Mouse (Mus musculus) liver, adult 2 months (tissue): ENCODE measurements around the gene H2al1k. TPM values are rescaled to one million over a fixed set of nuclear protein-coding genes. Genes with fewer than 3 reads are reported as not detected.
A peak's percentile ranks its signal among the peaks of the same experiment; 100 is the strongest.
"Not testable (repeated sequence)": the region's sequence is repeated elsewhere in the genome, so short reads cannot be mapped to it uniquely, and the experiment has no call there.

Experiments used
- DNase-seq: peaks from one replicate; pipeline ENCODE4 v3.0.0-alpha.2; 2011; ENCODE audit warnings: low read depth, low spot score; ENCODE audit errors: extremely low read depth
- H3K27ac ChIP-seq: fragments of 200-500 bp; replicated peaks from 2 replicates; pipeline ENCODE4 v1.5.1; 2012; ENCODE audit warnings: low read depth, mild to moderate bottlenecking, control low read depth, inconsistent platforms, low read length; ENCODE audit not compliant: insufficient read depth
- H3K27me3 ChIP-seq: fragments of 200-500 bp; 2 replicates; pipeline ENCODE4 v1.6.1; 2012; ENCODE audit warnings: mild to moderate bottlenecking, moderate library complexity, low read length, inconsistent platforms; ENCODE audit not compliant: control insufficient read depth, insufficient read depth
- H3K36me3 ChIP-seq: fragments of 200-500 bp; 2 replicates; pipeline ENCODE4 v1.6.1; 2012; ENCODE audit warnings: low read length, inconsistent platforms; ENCODE audit not compliant: control insufficient read depth, insufficient read depth
- H3K4me1 ChIP-seq: fragments of 200-500 bp; 2 replicates; pipeline ENCODE4 v1.6.1; 2011; ENCODE audit warnings: low read length; ENCODE audit not compliant: control insufficient read depth, insufficient read depth
- H3K4me3 ChIP-seq: fragments of 200-500 bp; 2 replicates; pipeline ENCODE4 v1.5.1; 2011; ENCODE audit warnings: low read depth, mild to moderate bottlenecking, control low read depth, low read length, moderate library complexity; ENCODE audit not compliant: insufficient read depth
- H3K79me2 ChIP-seq: fragments of 200-500 bp; 2 replicates; pipeline ENCODE4 v1.6.1; 2012; ENCODE audit warnings: inconsistent platforms, mild to moderate bottlenecking, low read length, moderate library complexity; ENCODE audit not compliant: control insufficient read depth, insufficient read depth
- H3K9ac ChIP-seq: fragments of 200-500 bp; 2 replicates; pipeline ENCODE4 v1.6.1; 2012; ENCODE audit warnings: low read depth, mild to moderate bottlenecking, control low read depth, inconsistent platforms, low read length
- CTCF ChIP-seq: fragments of 200-500 bp; IDR thresholded peaks from 2 replicates; pipeline ENCODE4 v1.5.1; 2011; ENCODE audit warnings: low read depth, low read length, control low read depth
- POLR2A ChIP-seq: fragments of 200-500 bp; IDR thresholded peaks from 2 replicates; pipeline ENCODE4 v1.6.1; 2011; ENCODE audit warnings: low read length, control low read depth; ENCODE audit not compliant: insufficient read depth; ENCODE audit errors: extremely low read depth
- WGBS: fragments of 180-500 bp; shearing (Covaris S2); methylation state at CpG from one replicate; pipeline ENCODE4 v1.1.7; 2018; 5-methylcytosine and 5-hydroxymethylcytosine counted together
- polyA plus RNA-seq: library from polyadenylated mRNA; depleted of rRNA; stranded (reverse); fragments of >200 nt; gene quantifications from 2 replicates; pipeline ENCODE4 v1.2.3, GENCODE M21; 2012; rRNA removed
- total RNA-seq: library from RNA; depleted of rRNA; stranded (reverse); fragments of >200 nt; gene quantifications from 2 replicates; pipeline ENCODE4 v1.2.3, GENCODE M21; 2014; rRNA removed

The H2al1k gene
- not detected in 2 replicates for total RNA-seq
- polyA plus RNA-seq, result 0.81 and 0.83 TPM in 2 replicates

- H3K4me3 ChIP-seq, H3K4me1 ChIP-seq, H3K36me3 ChIP-seq, DNase-seq, H3K27ac ChIP-seq, H3K9ac ChIP-seq, H3K27me3 ChIP-seq, H3K79me2 ChIP-seq: not testable (repeated sequence)
- no CpG with 5 or more reads among the region's 2 CpGs for WGBS
Observed at GRCm38 (mm10) chrX:9350327-9350726, at the start of gene H2al1k. TSS of gene H2al1k (plus strand) at chrX:9350627.

- no peak overlapping the region for H3K27ac ChIP-seq
- H3K36me3 ChIP-seq, result no peaks in the 10 kb centered on the region
- H3K4me3 ChIP-seq, result no peak overlapping the region
- DNase-seq, result no peak
- H3K27me3 ChIP-seq, result no peaks in the 10 kb centered on the region
- no peaks in the 10 kb centered on the region for H3K79me2 ChIP-seq
- TF ChIP-seq CTCF (no peak), POLR2A (no peak)
- H3K9ac ChIP-seq, result no peak overlapping the region
- no peaks in the 10 kb centered on the region for H3K4me1 ChIP-seq
- WGBS, result 92% methylated on average over 5 of the region's 5 CpGs
Observed at GRCm38 (mm10) chrX:9302791-9303190, 47.6 kb upstream of the H2al1k start.

GRCm38 (mm10) chrX:9303455-9303854 lies 47.0 kb upstream of the H2al1k start:
- H3K4me1 ChIP-seq, result no peaks in the 10 kb centered on the region
- H3K36me3 ChIP-seq, result no peaks in the 10 kb centered on the region
- no peaks in the 10 kb centered on the region for H3K27me3 ChIP-seq
- TF ChIP-seq CTCF, result no peak
- TF ChIP-seq POLR2A, result no peak
- H3K9ac ChIP-seq, result no peak overlapping the region
- H3K4me3 ChIP-seq, result no peak overlapping the region
- DNase-seq, result no peak
- H3K79me2 ChIP-seq, result no peaks in the 10 kb centered on the region
- H3K27ac ChIP-seq, result no peak overlapping the region
- 85% methylated on average over 1 of the region's 1 CpGs for WGBS

GRCm38 (mm10) chrX:9316457-9316856 lies 34.0 kb upstream of the H2al1k start:
- not testable (repeated sequence) for H3K9ac ChIP-seq, H3K27me3 ChIP-seq, H3K4me1 ChIP-seq, H3K79me2 ChIP-seq, DNase-seq, H3K4me3 ChIP-seq, H3K36me3 ChIP-seq, H3K27ac ChIP-seq

- not testable (repeated sequence) for H3K4me3 ChIP-seq, H3K27ac ChIP-seq, H3K4me1 ChIP-seq, H3K79me2 ChIP-seq, H3K27me3 ChIP-seq, DNase-seq, H3K36me3 ChIP-seq, H3K9ac ChIP-seq
- 97% methylated on average over 18 of the region's 26 CpGs for WGBS
Observed at GRCm38 (mm10) chrX:9327954-9328353, 22.5 kb upstream of the H2al1k start.

- peak; percentile 73 for DNase-seq
- H3K4me3 ChIP-seq, result peak overlapping the region; percentile 51
- 68% methylated on average over 12 of the region's 12 CpGs for WGBS
Observed at GRCm38 (mm10) chrX:9332366-9332962, 18.0 kb upstream of the H2al1k start.

GRCm38 (mm10) chrX:9333035-9333434 lies 17.4 kb upstream of the H2al1k start:
- not testable (repeated sequence) for H3K36me3 ChIP-seq, H3K79me2 ChIP-seq, H3K9ac ChIP-seq, H3K27me3 ChIP-seq, DNase-seq, H3K27ac ChIP-seq, H3K4me3 ChIP-seq, H3K4me1 ChIP-seq
- 26% methylated on average over 2 of the region's 2 CpGs for WGBS

More at GRCm38 (mm10) chrX:9332366-9332962, 18.0 kb upstream of the H2al1k start:
- peak overlapping the region; percentile 51; the same call in 1 of the 2 replicates for H3K9ac ChIP-seq
- not testable (repeated sequence) for H3K36me3 ChIP-seq, H3K4me1 ChIP-seq, H3K27me3 ChIP-seq, H3K79me2 ChIP-seq
- peak overlapping the region; percentile 73 for H3K27ac ChIP-seq

GRCm38 (mm10) chrX:9334996-9335395 lies 15.4 kb upstream of the H2al1k start:
- DNase-seq, H3K9ac ChIP-seq, H3K4me3 ChIP-seq, H3K27me3 ChIP-seq, H3K4me1 ChIP-seq, H3K27ac ChIP-seq, H3K36me3 ChIP-seq, H3K79me2 ChIP-seq: not testable (repeated sequence)
- WGBS, result 71% methylated on average over 1 of the region's 1 CpGs
